ENCODE assay signal across 7 mouse cellular contexts in genomic region chr11:23306764-23307565, GRCm38 (mm10). TPM values are rescaled to one million over a fixed set of nuclear protein-coding genes. Genes with fewer than 3 reads are reported as not detected.
DNase-seq lines count a peak whose midpoint lies in the region; ATAC-seq lines count a peak whose summit lies in the region.

Usp34 (plus strand) TSS chr11:23306895.

- H3K4me3 ChIP-seq in intestine, embryonic 16.5 days (ENCODE audit: low read length) = peak within 1 kb of the TSS; percentile 96
- peak within 1 kb of the TSS; percentile 80 for H3K4me3 ChIP-seq in limb, embryonic 11.5 days (ENCODE audit: low read depth, low read length)
- peak within 1 kb of the TSS; percentile 93 for H3K4me3 ChIP-seq in midbrain, embryonic 13.5 days (replicated peaks)

- WGBS in intestine, embryonic 16.5 days = under 1% methylated on average over 46 of the region's 80 CpGs
- under 1% methylated on average over 40 of the region's 80 CpGs for WGBS in limb, embryonic 11.5 days
- 0% methylated on average over 49 of the region's 80 CpGs for WGBS in midbrain, embryonic 13.5 days

- no peaks in the 10 kb centered on the region for H3K27me3 ChIP-seq in intestine, embryonic 16.5 days (replicated peaks; ENCODE audit: control insufficient read depth, insufficient read depth, low read length)
- no peaks in the 10 kb centered on the region for H3K27me3 ChIP-seq in limb, embryonic 11.5 days (ENCODE audit: control insufficient read depth, insufficient read depth, low read length)
- no peaks in the 10 kb centered on the region for H3K27me3 ChIP-seq in midbrain, embryonic 13.5 days

- peak within 1 kb of the TSS; percentile 99 for H3K27ac ChIP-seq in intestine, embryonic 16.5 days (ENCODE audit: low read length)
- peak within 1 kb of the TSS; percentile 97 for H3K27ac ChIP-seq in limb, embryonic 11.5 days (replicated peaks; ENCODE audit: low read depth, low read length)
- H3K27ac ChIP-seq in midbrain, embryonic 13.5 days = peak within 1 kb of the TSS; percentile 99

- ATAC-seq in intestine, embryonic 16.5 days = peak; percentile 73
- ATAC-seq in limb, embryonic 11.5 days (ENCODE audit: insufficient number of reproducible peaks, low FRiP score, low TSS enrichment, low read depth) = peak; percentile 72
- peak; percentile 69 for ATAC-seq in midbrain, embryonic 13.5 days

- peak within 1 kb of the TSS; percentile 72 for H3K4me2 ChIP-seq in intestine, embryonic 16.5 days (ENCODE audit: low read depth, low read length)
- H3K4me2 ChIP-seq in limb, embryonic 11.5 days (ENCODE audit: low read depth, severe bottlenecking) = peak within 1 kb of the TSS; percentile 48
- H3K4me2 ChIP-seq in midbrain, embryonic 13.5 days (replicated peaks) = peak within 1 kb of the TSS; percentile 70

- no peaks in the 10 kb centered on the region for H3K9me3 ChIP-seq in intestine, embryonic 16.5 days (ENCODE audit: control insufficient read depth, low read length)
- no peaks in the 10 kb centered on the region for H3K9me3 ChIP-seq in limb, embryonic 11.5 days (ENCODE audit: control insufficient read depth, low read length)
- no peaks in the 10 kb centered on the region for H3K9me3 ChIP-seq in midbrain, embryonic 13.5 days

- H3K4me1 ChIP-seq in intestine, embryonic 16.5 days (ENCODE audit: control insufficient read depth, insufficient read depth, low read length) = peaks cover 15% of the 10 kb centered on the region
- 0 out of 2 replicates have a peak, but pooled peaks cover 2% of the 10 kb centered on the region for H3K4me1 ChIP-seq in limb, embryonic 11.5 days (ENCODE audit: control insufficient read depth, insufficient read depth, low read length)
- H3K4me1 ChIP-seq in midbrain, embryonic 13.5 days (replicated peaks) = peaks cover 20% of the 10 kb centered on the region

- peak within 1 kb of the TSS; percentile 98 for H3K9ac ChIP-seq in intestine, embryonic 16.5 days (ENCODE audit: low read depth, low read length)
- peak within 1 kb of the TSS; percentile 94 for H3K9ac ChIP-seq in limb, embryonic 11.5 days (ENCODE audit: low read length)
- peak within 1 kb of the TSS; percentile 95 for H3K9ac ChIP-seq in midbrain, embryonic 13.5 days (replicated peaks)

- peak; percentile 88 for DNase-seq in adrenal gland, adult 2 months
- peak; percentile 57 for DNase-seq in embryo, embryonic 11 days
- DNase-seq in gastrocnemius, postnatal 4 days (ENCODE audit: low spot score in 2 of 2) = peak; percentile 61 to 80
- peak; percentile 80 for DNase-seq in limb, embryonic 11.5 days (ENCODE audit: low spot score)
- peak; percentile 33 for DNase-seq in spleen, adult 12 weeks (ENCODE audit: low spot score)

- H3K36me3 ChIP-seq in intestine, embryonic 16.5 days (ENCODE audit: control insufficient read depth, insufficient read depth, low read length) = no peaks in the 10 kb centered on the region
- H3K36me3 ChIP-seq in limb, embryonic 11.5 days (ENCODE audit: control insufficient read depth, insufficient read depth, low read length) = no peaks in the 10 kb centered on the region
- H3K36me3 ChIP-seq in midbrain, embryonic 13.5 days = no peaks in the 10 kb centered on the region

RNA-seq across cellular contexts. Expression of gene Usp34, which starts in this region (rescaled TPM):
- total RNA-seq in adrenal gland, adult 2 months (2021) = 10 to 100 TPM; 46.8 to 67.1 TPM
- 2.8 and 2.9 TPM in 2 replicates for polyA plus RNA-seq in adrenal gland, adult 2 months (2012; rRNA removed)
- total RNA-seq in gastrocnemius, postnatal 4 days (2021) = 10 to 100 TPM; 51.7 to 53.9 TPM
- polyA plus RNA-seq in intestine, embryonic 16.5 days (2015; fragmentation: Nextera tagmentation; extraction: Ambion mirVana) = 12.9 and 16.9 TPM in 2 replicates
- 35.9 and 36.9 TPM in 2 replicates for polyA plus RNA-seq in limb, embryonic 11.5 days (2014; fragmentation: Nextera tagmentation; extraction: Ambion mirVana)
- polyA plus RNA-seq in midbrain, embryonic 13.5 days (2015; fragmentation: Nextera tagmentation; extraction: Ambion mirVana) = 31.3 and 36.2 TPM in 2 replicates

Comparison
In these comparisons a context has a peak if more than half of its experiments do, and no peak if none do; other contexts are left out.
1. Peak in every context shown above with its lines: DNase-seq, ATAC-seq, H3K4me3 ChIP-seq and H3K27ac ChIP-seq.
2. DNase-seq: peak in every context shown above with its lines; median percentile 88 in adrenal gland, adult 2 months; 80 in limb, embryonic 11.5 days; 70 in gastrocnemius, postnatal 4 days; 57 in embryo, embryonic 11 days; 33 in spleen, adult 12 weeks.